Mouse (Mus musculus): ENCODE measurements around the gene Cacna1c. TPM values are rescaled to one million over a fixed set of nuclear protein-coding genes. Genes with fewer than 3 reads are reported as not detected.

Gene Cacna1c
- total RNA-seq, 2 experiments from 2014 or later = 60.6 to 70.9 TPM

GRCm38 (mm10) chr6:118994272-118995061 lies 201.8 kb downstream of the Cacna1c start:
- intact Hi-C loops (cut with DNase I) = no loop called here

GRCm38 (mm10) chr6:118992391-118992790 lies 203.8 kb downstream of the Cacna1c start:
- no peak for DNase-seq (ENCODE audit: low spot score in 2 of 2)
- intact Hi-C loops (cut with DNase I) = no loop called here

More at GRCm38 (mm10) chr6:118994272-118995061, 201.8 kb downstream of the Cacna1c start:
- no peak for DNase-seq (ENCODE audit: low spot score in 2 of 2)

GRCm38 (mm10) chr6:118989999-118990776 lies 206.0 kb downstream of the Cacna1c start:
- intact Hi-C loops (cut with DNase I) = no loop called here

GRCm38 (mm10) chr6:118984181-118984901 lies 211.9 kb downstream of the Cacna1c start:
- no peak for DNase-seq (ENCODE audit: low spot score in 2 of 2)
- intact Hi-C loops (cut with DNase I) = no loop called here

More at GRCm38 (mm10) chr6:118989999-118990776, 206.0 kb downstream of the Cacna1c start:
- DNase-seq (ENCODE audit: low spot score in 2 of 2) = peak in 1 of 2 experiments; percentile 33

- no peak for DNase-seq (ENCODE audit: low spot score in 2 of 2)
- intact Hi-C loops (cut with DNase I) = no loop called here
Observed at GRCm38 (mm10) chr6:118983471-118984040, 212.7 kb downstream of the Cacna1c start.

GRCm38 (mm10) chr6:118980265-118980664 lies 216.0 kb downstream of the Cacna1c start:
- intact Hi-C loops (cut with DNase I) = no loop called here
- DNase-seq (ENCODE audit: low spot score in 2 of 2) = peak in 1 of 2 experiments; percentile 35

- intact Hi-C loops (cut with DNase I) = loop anchor here (2.0 to 5.0 kb wide), 2 partner anchors 45 to 125 kb away; no protein-coding TSS in a partner anchor
- DNase-seq (ENCODE audit: low spot score in 2 of 2) = peak; percentile 71 to 85
Observed at GRCm38 (mm10) chr6:118977443-118978271, 218.6 kb downstream of the Cacna1c start.

- peak; percentile 53 to 77 for DNase-seq (ENCODE audit: low spot score in 2 of 2)
- intact Hi-C loops (cut with DNase I) = loop anchor here (2.0 to 5.0 kb wide), 2 partner anchors 44 to 124 kb away; no protein-coding TSS in a partner anchor
Observed at GRCm38 (mm10) chr6:118976617-118977016, 219.6 kb downstream of the Cacna1c start.

- no peak for DNase-seq (ENCODE audit: low spot score in 2 of 2)
- intact Hi-C loops (cut with DNase I) = no loop called here
Observed at GRCm38 (mm10) chr6:118971844-118972531, 224.2 kb downstream of the Cacna1c start.

GRCm38 (mm10) chr6:118968776-118969175 lies 227.4 kb downstream of the Cacna1c start:
- intact Hi-C loops (cut with DNase I) = no loop called here
- DNase-seq (ENCODE audit: low spot score in 2 of 2) = no peak

GRCm38 (mm10) chr6:118966904-118967303 lies 229.3 kb downstream of the Cacna1c start:
- intact Hi-C loops (cut with DNase I) = no loop called here
- DNase-seq (ENCODE audit: low spot score in 2 of 2) = peak in 1 of 2 experiments; percentile 68

- DNase-seq (ENCODE audit: low spot score in 2 of 2) = no peak
- intact Hi-C loops (cut with DNase I) = no loop called here
Observed at GRCm38 (mm10) chr6:118965577-118965976, 230.6 kb downstream of the Cacna1c start.

GRCm38 (mm10) chr6:118963806-118964205 lies 232.4 kb downstream of the Cacna1c start:
- intact Hi-C loops (cut with DNase I) = no loop called here
- DNase-seq (ENCODE audit: low spot score in 2 of 2) = no peak

- DNase-seq (ENCODE audit: low spot score in 2 of 2) = no peak
- intact Hi-C loops (cut with DNase I) = no loop called here
Observed at GRCm38 (mm10) chr6:118963283-118963682, 232.9 kb downstream of the Cacna1c start.

GRCm38 (mm10) chr6:118958529-118958928 lies 237.7 kb downstream of the Cacna1c start:
- no peak for DNase-seq (ENCODE audit: low spot score in 2 of 2)
- intact Hi-C loops (cut with DNase I) = no loop called here

- intact Hi-C loops (cut with DNase I) = no loop called here
- peak in 1 of 2 experiments; percentile 82 for DNase-seq (ENCODE audit: low spot score in 2 of 2)
Observed at GRCm38 (mm10) chr6:118956234-118956633, 240.0 kb downstream of the Cacna1c start.

GRCm38 (mm10) chr6:118955777-118956176 lies 240.4 kb downstream of the Cacna1c start:
- DNase-seq (ENCODE audit: low spot score in 2 of 2) = no peak
- intact Hi-C loops (cut with DNase I) = no loop called here

- no peak for DNase-seq (ENCODE audit: low spot score in 2 of 2)
- intact Hi-C loops (cut with DNase I) = no loop called here
Observed at GRCm38 (mm10) chr6:118954988-118955554, 241.1 kb downstream of the Cacna1c start.

Data from left cerebral cortex, postnatal 25 days (tissue).